Mouse (Mus musculus) forebrain, postnatal 0 days (tissue): Measurements from ENCODE around the gene Tex26. TPM values are rescaled to one million over a fixed set of nuclear protein-coding genes. Genes with fewer than 3 reads are reported as not detected.

Experiments
- ATAC-seq: fragments of 200-750 bp; cut with Nextera tagmentation; 2 replicates; pipeline ENCODE4 v1.8.0; 2017; ENCODE audit warnings: mild to moderate bottlenecking, moderate library complexity
- DNase-seq: peaks from one replicate; pipeline ENCODE4 v3.0.0-alpha.2; 2015
- H3K27ac ChIP-seq: fragments of 300-500 bp; sonication (generic); 2 replicates; pipeline ENCODE4 v1.5.1; 2014; ENCODE audit warnings: low read depth, mild to moderate bottlenecking, antibody characterized with exemption, low read length, moderate library complexity, mixed read lengths
- H3K27me3 ChIP-seq: fragments of 300-500 bp; sonication (generic); 2 replicates; pipeline ENCODE4 v1.6.1; 2014; ENCODE audit warnings: mild to moderate bottlenecking, low read length, mixed read lengths; ENCODE audit not compliant: insufficient read depth
- H3K36me3 ChIP-seq: fragments of 300-500 bp; sonication (generic); 2 replicates; pipeline ENCODE4 v1.6.1; 2014; ENCODE audit warnings: mild to moderate bottlenecking, moderate library complexity; ENCODE audit not compliant: insufficient read depth
- H3K4me1 ChIP-seq: fragments of 300-500 bp; sonication (generic); 2 replicates; pipeline ENCODE4 v1.6.1; 2014; ENCODE audit warnings: antibody characterized with exemption; ENCODE audit not compliant: insufficient read depth
- H3K4me2 ChIP-seq: fragments of 300-500 bp; sonication (generic); 2 replicates; pipeline ENCODE4 v1.6.1; 2014; ENCODE audit warnings: low read depth, mild to moderate bottlenecking, moderate library complexity
- H3K4me3 ChIP-seq: fragments of 300-500 bp; sonication (generic); 2 replicates; pipeline ENCODE4 v1.5.1; 2014; ENCODE audit warnings: low read depth, low read length, mixed read lengths
- H3K9ac ChIP-seq: fragments of 300-500 bp; sonication (generic); 2 replicates; pipeline ENCODE4 v1.6.1; 2014; ENCODE audit warnings: mild to moderate bottlenecking
- H3K9me3 ChIP-seq: fragments of 300-500 bp; sonication (generic); 2 replicates; pipeline ENCODE4 v1.6.1; 2016; ENCODE audit warnings: low read length
- CTCF ChIP-seq: sonication (generic); IDR thresholded peaks from 2 replicates; pipeline ENCODE4 v1.5.1; 2016; ENCODE audit warnings: antibody characterized with exemption, control low read depth, low read depth
- WGBS: fragments of 180-500 bp; shearing (Covaris S2); extraction: QIAGEN DNeasy Blood & Tissue Kit; methylation state at CpG from one replicate; pipeline ENCODE4 v1.1.7; 2014; 5-methylcytosine and 5-hydroxymethylcytosine counted together
- polyA plus RNA-seq: library from polyadenylated mRNA; unstranded; fragments of >200 nt; fragmentation: Nextera tagmentation; extraction: Ambion mirVana; gene quantifications from 2 replicates; pipeline ENCODE4 v1.2.1, GENCODE M21; 2015
- total RNA-seq: library from RNA; depleted of rRNA; stranded (reverse); fragments of >200 nt; gene quantifications from 2 replicates; pipeline ENCODE4 v1.2.3, GENCODE M21; 2014; rRNA removed

Gene Tex26
- 0.14 and 2.8 TPM in 2 replicates for total RNA-seq
- 1.5 and 1.8 TPM in 2 replicates for polyA plus RNA-seq

- peak within 1 kb of the TSS; percentile 43 for H3K4me3 ChIP-seq
- no peaks in the 10 kb centered on the region for H3K9me3 ChIP-seq
- no peaks in the 10 kb centered on the region for H3K27me3 ChIP-seq
- peak within 1 kb of the TSS; percentile 72 for H3K4me2 ChIP-seq
- DNase-seq (peak; percentile 92), ATAC-seq (peak; percentile 92)
- no peak for TF ChIP-seq CTCF
- under 1% methylated on average over 25 of the region's 25 CpGs for WGBS
- H3K27ac ChIP-seq = peak within 1 kb of the TSS; percentile 96
- peaks cover 31% of the 10 kb centered on the region for H3K4me1 ChIP-seq
- H3K9ac ChIP-seq = peak within 1 kb of the TSS; percentile 72
- no peaks in the 10 kb centered on the region for H3K36me3 ChIP-seq
These were observed at the start of gene Tex26 for GRCm38 (mm10) chr5:149439531-149440179. Tex26 (plus strand) TSS chr5:149439660.

GRCm38 (mm10) chr5:149391574-149392375, 47.7 kb upstream of the Tex26 start:
- H3K4me3 ChIP-seq = no peak overlapping the region
- ATAC-seq (no peak), DNase-seq (no peak)
- H3K27me3 ChIP-seq = no peaks in the 10 kb centered on the region
- no peak overlapping the region for H3K4me2 ChIP-seq
- H3K9me3 ChIP-seq = no peaks in the 10 kb centered on the region
- no peak overlapping the region for H3K9ac ChIP-seq
- H3K27ac ChIP-seq = no peak overlapping the region
- no peaks in the 10 kb centered on the region for H3K4me1 ChIP-seq
- no peak for TF ChIP-seq CTCF
- 65% methylated on average over 18 of the region's 18 CpGs for WGBS
- H3K36me3 ChIP-seq = no peaks in the 10 kb centered on the region

GRCm38 (mm10) chr5:149392420-149392988, 47.0 kb upstream of the Tex26 start:
- H3K4me3 ChIP-seq = no peak overlapping the region
- ATAC-seq = no peak
- no peaks in the 10 kb centered on the region for H3K4me1 ChIP-seq
- no peak for TF ChIP-seq CTCF
- DNase-seq = no peak
- no peak overlapping the region for H3K27ac ChIP-seq
- no peaks in the 10 kb centered on the region for H3K9me3 ChIP-seq
- H3K27me3 ChIP-seq = no peaks in the 10 kb centered on the region
- H3K4me2 ChIP-seq = no peak overlapping the region
- H3K36me3 ChIP-seq = no peaks in the 10 kb centered on the region
- WGBS = 68% methylated on average over 6 of the region's 6 CpGs
- H3K9ac ChIP-seq = no peak overlapping the region

GRCm38 (mm10) chr5:149401446-149401975, 37.9 kb upstream of the Tex26 start:
- Histone ChIP-seq H3K9ac (no peak overlapping the region), H3K4me2 (no peak overlapping the region), H3K4me3 (no peak overlapping the region), H3K4me1 (no peaks in the 10 kb centered on the region), H3K27me3 (no peaks in the 10 kb centered on the region), H3K36me3 (no peaks in the 10 kb centered on the region), H3K9me3 (no peaks in the 10 kb centered on the region), H3K27ac (no peak overlapping the region)
- TF ChIP-seq CTCF = no peak
- ATAC-seq (no peak), DNase-seq (no peak)
- 90% methylated on average over 7 of the region's 7 CpGs for WGBS

- ATAC-seq (no peak), DNase-seq (no peak)
- H3K9me3 ChIP-seq = no peaks in the 10 kb centered on the region
- TF ChIP-seq CTCF = no peak
- H3K36me3 ChIP-seq = no peaks in the 10 kb centered on the region
- no peak overlapping the region for H3K27ac ChIP-seq
- no peak overlapping the region for H3K4me3 ChIP-seq
- WGBS = 89% methylated on average over 10 of the region's 10 CpGs
- no peak overlapping the region for H3K9ac ChIP-seq
- H3K27me3 ChIP-seq = no peaks in the 10 kb centered on the region
- H3K4me1 ChIP-seq = no peaks in the 10 kb centered on the region
- no peak overlapping the region for H3K4me2 ChIP-seq
These were observed 37.4 kb upstream of the Tex26 start for GRCm38 (mm10) chr5:149402029-149402428.

GRCm38 (mm10) chr5:149403386-149403785, 36.1 kb upstream of the Tex26 start:
- Histone ChIP-seq H3K27me3 (no peaks in the 10 kb centered on the region), H3K36me3 (no peaks in the 10 kb centered on the region), H3K9me3 (no peaks in the 10 kb centered on the region), H3K27ac (no peak overlapping the region), H3K4me1 (no peaks in the 10 kb centered on the region), H3K4me2 (no peak overlapping the region), H3K4me3 (no peak overlapping the region), H3K9ac (no peak overlapping the region)
- no peak; the same call in 1 of the 2 replicates for ATAC-seq
- WGBS = 47% methylated on average over 5 of the region's 5 CpGs
- DNase-seq = peak; percentile 50
- TF ChIP-seq CTCF = no peak

GRCm38 (mm10) chr5:149404710-149405109, 34.8 kb upstream of the Tex26 start:
- Histone ChIP-seq H3K27me3 (no peaks in the 10 kb centered on the region), H3K36me3 (no peaks in the 10 kb centered on the region), H3K4me2 (no peak overlapping the region), H3K4me3 (no peak overlapping the region), H3K27ac (no peak overlapping the region), H3K9me3 (no peaks in the 10 kb centered on the region), H3K9ac (no peak overlapping the region), H3K4me1 (no peaks in the 10 kb centered on the region)
- DNase-seq (no peak), ATAC-seq (no peak)
- 79% methylated on average over 5 of the region's 5 CpGs for WGBS
- TF ChIP-seq CTCF = no peak
